Mouse (Mus musculus) layer of hippocampus, postnatal 14 days (tissue): ENCODE measurements around the gene Cbln1. TPM values are rescaled to one million over a fixed set of nuclear protein-coding genes. Genes with fewer than 3 reads are reported as not detected.

Experiments
- DNase-seq, 2 experiments: peaks; one replicate each; pipeline ENCODE4 v3.0.0; 2021 to 2022; ENCODE audit warnings: low spot score in 2 of 2, mixed read lengths in 1 of 2
- total RNA-seq, 2 experiments: library from RNA; stranded (reverse); gene quantifications; 2 replicates each; pipeline ENCODE4 v1.2.3; 2021

Gene Cbln1
- total RNA-seq, 2 experiments from 2014 or later, result 5.9 to 7.0 TPM

DNA sequence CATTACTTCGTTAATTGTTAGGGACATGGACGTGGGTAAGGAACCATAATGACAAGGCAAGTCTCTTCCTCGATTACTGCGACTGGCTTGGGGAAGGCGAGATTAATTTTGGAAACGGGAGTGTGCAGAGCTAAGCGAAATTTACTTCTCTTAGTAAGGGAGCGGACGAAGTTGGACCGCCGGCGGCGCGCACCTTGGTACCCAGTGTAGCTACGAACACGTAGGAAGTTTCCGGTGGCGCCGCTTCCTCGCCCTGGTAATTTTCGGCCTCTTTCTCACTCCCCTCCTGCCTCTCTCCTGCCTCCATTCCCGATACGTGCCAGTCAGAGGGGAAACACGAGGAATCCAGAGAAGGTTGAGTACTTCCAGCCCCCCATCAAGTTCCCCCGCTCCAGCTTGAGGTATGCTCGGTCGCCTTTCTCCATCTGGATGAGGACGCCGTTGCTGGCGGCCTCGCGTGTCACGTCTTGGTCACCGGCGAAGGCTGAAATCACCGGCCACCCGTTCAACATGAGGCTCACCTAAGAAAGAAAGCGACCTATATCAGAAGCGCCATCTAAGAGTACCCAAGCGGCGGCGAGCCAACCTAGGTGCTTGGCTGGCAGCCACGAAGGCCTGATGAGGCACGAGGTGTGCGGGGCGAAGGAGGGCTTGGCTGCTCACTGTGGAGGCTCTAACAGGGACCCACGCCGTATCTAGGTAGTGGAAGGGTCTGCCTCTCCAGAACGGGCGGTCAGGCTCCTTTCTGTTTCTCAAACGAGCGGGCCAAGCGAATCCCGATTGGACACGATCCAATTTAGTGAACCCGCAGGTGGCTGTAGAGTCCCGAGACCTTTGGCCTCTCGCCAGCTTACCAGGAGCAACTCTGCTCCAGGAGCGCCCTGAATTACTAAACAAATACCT, 2.2 kb downstream of the Cbln1 start:
- peak in 1 of 2 experiments; percentile 4 for DNase-seq

DNA sequence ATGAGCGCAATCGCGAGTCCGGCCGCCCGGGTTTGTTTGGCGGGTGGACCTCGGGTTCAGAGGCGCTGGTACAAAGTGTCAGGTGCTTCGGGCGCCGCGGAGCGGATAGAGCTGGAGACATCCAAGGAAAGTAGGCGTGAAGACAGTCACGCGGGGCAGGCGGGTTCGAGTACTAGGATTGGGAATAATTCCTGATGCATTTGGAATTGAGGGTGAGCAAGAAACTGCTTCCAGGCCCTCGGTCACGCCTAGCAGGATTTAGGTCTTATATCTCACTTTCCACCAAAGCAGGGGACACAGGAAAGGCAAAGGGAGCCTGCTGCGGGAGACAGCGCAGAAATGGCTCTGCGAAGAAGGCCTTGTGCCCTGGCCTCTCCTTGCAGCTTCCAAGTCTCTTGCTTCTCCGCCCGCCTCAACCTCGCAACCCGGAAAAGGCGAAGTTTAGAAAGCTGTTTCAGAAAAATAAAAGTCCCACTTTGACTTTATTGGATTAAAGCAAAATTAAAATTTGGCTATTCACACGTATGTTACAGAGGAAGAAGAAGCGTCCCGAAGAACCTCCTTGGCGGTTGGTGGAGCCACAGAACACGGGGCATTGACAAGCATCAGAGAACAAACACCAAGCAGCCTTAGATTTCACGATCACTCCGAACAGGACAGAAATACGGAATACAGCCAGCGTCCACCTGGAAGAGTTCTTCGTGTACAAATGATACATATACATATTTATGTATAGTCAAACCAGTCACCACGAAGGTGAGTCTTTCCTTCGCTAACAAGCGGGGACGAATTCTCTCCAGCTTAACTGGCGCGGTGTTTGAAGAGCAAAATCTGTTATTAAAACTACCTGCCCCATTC, 3.2 kb downstream of the Cbln1 start:
- DNase-seq, result no peak

- DNase-seq, result no peak
Observed at GRCm38 (mm10) chr8:87468416-87468957, 3.9 kb downstream of the Cbln1 start.

GRCm38 (mm10) chr8:87467906-87468305, 4.5 kb downstream of the Cbln1 start:
- no peak for DNase-seq

DNA sequence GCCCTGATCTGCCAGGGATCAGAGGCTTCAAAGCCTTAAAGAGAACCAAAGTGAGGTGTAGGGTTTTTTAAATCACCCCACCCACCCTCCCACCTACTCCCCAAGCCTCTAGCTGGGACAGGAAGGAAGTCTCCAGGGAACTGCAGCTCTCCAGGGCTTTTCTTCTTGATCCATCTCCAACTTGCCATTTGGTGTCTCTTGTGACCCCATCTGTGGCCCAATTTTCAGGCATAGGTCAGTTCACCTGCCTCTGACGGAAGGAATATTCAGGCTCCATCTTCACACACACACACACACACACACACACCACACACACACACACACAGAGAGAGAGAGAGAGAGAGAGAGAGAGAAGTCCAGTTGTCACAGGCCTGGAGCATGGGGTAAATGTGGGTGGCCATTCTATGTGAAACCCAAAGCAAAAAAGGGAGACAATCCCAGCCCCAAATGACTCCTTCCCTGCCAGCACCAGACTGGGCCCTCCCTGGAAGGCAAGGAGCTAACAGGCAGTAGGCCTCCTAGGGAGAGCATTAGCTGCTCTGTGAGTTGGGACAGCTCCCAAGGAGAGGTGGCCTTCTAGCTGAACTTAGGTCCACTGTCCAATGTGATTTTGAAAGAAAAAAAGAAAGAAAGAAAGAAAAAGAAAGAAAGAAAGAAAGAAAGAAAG, 5.3 kb downstream of the Cbln1 start:
- no peak for DNase-seq

DNA sequence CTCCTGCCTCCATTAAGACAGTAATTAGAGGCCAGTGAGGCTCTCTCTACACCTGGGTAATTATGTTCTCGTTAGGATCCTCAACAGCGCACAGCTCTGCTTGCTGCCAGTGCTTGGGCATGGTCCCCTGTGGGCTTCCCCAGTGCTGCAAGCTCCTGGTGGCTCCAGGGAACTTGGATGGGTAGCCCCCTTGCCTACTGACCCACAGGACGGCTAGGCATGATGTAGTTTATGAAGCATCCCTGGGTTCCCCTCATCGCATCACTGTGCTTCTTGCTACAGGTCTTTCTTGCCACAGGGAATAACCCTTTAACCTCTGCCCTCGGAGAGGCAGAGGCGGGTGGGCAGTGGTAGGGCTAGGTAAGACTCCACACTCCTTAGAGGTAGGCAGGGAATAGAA, 6.1 kb downstream of the Cbln1 start:
- no peak for DNase-seq

- DNase-seq, result no peak
Observed at GRCm38 (mm10) chr8:87464446-87464845, 8.0 kb downstream of the Cbln1 start.

DNA sequence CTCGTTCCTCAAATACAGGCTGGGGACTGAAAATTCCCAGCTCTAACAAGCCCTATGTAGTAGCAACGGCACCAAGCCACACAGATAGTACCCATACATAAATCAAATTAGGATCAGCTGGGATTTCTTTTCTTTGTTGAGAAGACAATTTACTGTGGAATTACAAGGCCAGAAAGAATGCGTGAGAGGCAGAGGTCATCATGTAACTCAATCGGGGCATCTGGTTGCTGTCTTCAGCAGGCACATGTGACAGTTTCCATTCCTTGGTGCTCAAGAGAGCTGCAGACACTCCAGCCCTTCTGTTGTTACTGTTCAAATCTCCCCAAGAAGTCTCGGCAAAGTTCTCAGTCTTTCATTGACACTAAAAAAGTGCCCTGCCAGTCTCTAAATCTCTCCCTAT, 10.6 kb downstream of the Cbln1 start:
- no peak for DNase-seq

- DNase-seq, result no peak
Observed at GRCm38 (mm10) chr8:87456949-87457348, 15.5 kb downstream of the Cbln1 start.

- DNase-seq, result no peak
Observed at GRCm38 (mm10) chr8:87452815-87453214, 19.6 kb downstream of the Cbln1 start.

DNA sequence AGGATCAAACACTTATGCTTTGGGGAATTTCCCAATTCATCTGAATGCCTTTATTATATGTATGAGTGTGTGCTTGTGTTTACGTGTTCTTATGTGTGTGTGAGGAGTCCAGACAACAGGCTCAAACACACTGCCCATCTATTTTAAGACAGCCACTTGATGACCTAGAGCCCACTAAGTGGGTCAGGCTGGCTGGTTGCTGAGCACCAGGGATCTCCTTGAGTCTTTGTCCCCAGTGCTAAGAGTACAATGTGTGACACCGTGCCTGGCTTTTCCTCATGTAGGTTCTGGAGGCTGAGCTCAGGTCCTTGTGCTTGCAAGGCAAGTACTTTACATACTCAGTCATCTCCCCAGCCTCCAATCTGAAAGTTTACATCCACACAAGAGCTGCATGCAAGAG, 20.7 kb downstream of the Cbln1 start:
- no peak for DNase-seq

DNA sequence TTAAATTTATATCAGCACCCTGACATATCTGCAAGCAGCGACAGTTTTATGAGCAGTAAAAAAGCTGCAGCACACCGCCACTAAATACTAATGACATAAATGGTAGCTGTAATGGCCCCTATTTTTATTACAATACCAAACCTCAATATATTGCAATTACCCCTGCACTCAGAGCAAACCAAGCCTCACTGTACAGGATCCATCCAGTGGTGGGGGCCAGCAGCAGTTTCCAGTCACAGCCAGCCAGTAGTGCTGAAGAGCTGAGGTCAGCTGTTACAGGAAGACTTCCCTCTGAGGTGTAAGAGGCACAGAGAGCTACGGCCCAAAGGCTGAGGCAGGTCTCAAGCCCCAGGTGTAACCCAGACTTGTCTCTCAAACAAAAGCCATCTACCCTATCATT, 37.8 kb downstream of the Cbln1 start:
- no peak for DNase-seq

DNA sequence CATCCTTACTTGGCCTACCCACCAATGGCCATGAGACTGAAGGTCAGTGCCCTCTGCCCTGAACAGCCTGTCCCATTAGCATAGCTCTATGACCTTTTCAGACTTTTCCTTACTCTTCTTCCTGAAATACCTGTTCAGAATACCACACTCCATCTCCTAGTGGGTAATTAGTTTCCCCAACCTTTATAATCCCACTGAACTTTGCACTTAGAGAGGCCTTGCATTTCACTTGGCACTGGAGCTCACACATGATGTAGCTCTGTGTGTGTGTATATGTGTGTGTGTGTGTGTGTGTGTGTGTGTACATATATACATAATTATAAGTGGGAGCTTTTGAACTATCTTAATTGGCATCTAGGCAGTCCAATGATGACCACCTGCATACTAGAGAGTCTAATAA, 45.2 kb downstream of the Cbln1 start:
- DNase-seq, result no peak

DNA sequence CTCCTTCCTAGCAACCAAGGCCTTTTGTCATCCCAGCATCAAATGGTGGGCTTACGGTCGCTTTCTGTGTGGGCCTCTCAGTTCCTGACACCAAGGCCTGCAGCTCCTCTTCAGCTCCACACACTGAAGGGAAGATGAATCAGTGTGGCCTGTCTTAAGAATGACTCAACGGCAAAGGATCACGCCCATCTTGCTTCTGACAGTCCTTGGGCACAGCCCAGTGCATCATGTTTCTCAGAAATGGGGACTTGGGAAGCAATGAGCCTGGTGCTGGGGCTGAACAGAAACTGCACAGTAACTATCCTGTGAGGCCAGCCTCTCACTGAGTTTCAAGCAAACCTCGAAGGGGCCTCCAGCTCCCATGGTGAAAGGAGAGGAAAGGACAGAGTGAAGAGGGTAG, 47.7 kb downstream of the Cbln1 start:
- no peak for DNase-seq

DNA sequence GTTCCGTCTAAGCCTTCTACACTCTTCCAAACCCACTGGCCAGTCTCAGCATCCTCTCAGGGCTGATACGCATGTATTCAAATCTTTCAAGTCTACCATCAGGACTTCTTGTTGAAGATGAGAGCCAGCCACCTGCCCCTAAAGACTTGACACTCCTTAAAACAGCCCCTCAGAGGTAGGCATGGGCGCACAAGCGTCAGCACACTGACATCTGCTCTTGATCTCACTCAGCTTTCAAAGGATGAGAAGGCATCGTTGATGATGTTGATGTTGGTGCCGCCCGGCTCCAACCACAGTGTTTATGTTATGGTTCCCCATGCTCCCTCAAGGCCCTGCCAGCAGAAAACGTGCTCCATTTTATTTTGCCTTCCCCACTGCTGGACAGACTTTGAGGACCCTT, 50.7 kb downstream of the Cbln1 start:
- DNase-seq, result no peak

Other genes with a start within 250 kb of the Cbln1 start
- not detected for gene 4933402J07Rik, start 91.2 kb upstream of the Cbln1 start, total RNA-seq